Mouse (Mus musculus): ENCODE results near the gene Ube2o.

GRCm38 (mm10) chr11:116505573-116505972 is 75.7 kb downstream of the Ube2o start:
- TF ChIP-seq CTCF (IDR thresholded peaks at IDR 0.05; ENCODE audit: control insufficient read depth, insufficient read depth, insufficient read length) (no peak), USF1 (IDR thresholded peaks at IDR 0.05; ENCODE audit: low read depth) (no peak), MAX (IDR thresholded peaks at IDR 0.05) (no peak), CEBPB (IDR thresholded peaks at IDR 0.05; ENCODE audit: low read depth) (no peak), FOSL1 (IDR thresholded peaks at IDR 0.05; ENCODE audit: insufficient read depth, low read length, poor library complexity, severe bottlenecking) (no peak), MYOG (IDR thresholded peaks at IDR 0.05; ENCODE audit: control insufficient read depth, extremely low read depth, insufficient read length) (no peak), MYOD1 (IDR thresholded peaks at IDR 0.05; ENCODE audit: control insufficient read depth, insufficient read length, low read depth) (no peak)
